Mouse (Mus musculus) stomach, postnatal 0 days (tissue): Measurements from ENCODE around the gene Ankfn1. TPM values are rescaled to one million over a fixed set of nuclear protein-coding genes. Genes with fewer than 3 reads are reported as not detected.

Source experiments
- ATAC-seq: fragments of 200-750 bp; cut with Nextera tagmentation; 2 replicates; pipeline ENCODE4 v1.8.0; 2017; ENCODE audit not compliant: low FRiP score, low TSS enrichment
- DNase-seq: peaks from one replicate; pipeline ENCODE4 v3.0.0-alpha.2; 2016; ENCODE audit warnings: low spot score
- H3K27ac ChIP-seq: fragments of 300-500 bp; sonication (generic); replicated peaks from 2 replicates; pipeline ENCODE4 v1.5.1; 2014; ENCODE audit warnings: mild to moderate bottlenecking, control low read depth
- H3K27me3 ChIP-seq: fragments of 300-500 bp; sonication (generic); 2 replicates; pipeline ENCODE4 v1.6.1; 2014; ENCODE audit warnings: low read length; ENCODE audit not compliant: control insufficient read depth, insufficient read depth
- H3K36me3 ChIP-seq: fragments of 300-500 bp; sonication (generic); 2 replicates; pipeline ENCODE4 v1.6.1; 2014; ENCODE audit warnings: low read length, mixed read lengths; ENCODE audit not compliant: control insufficient read depth, insufficient read depth
- H3K4me1 ChIP-seq: fragments of 300-500 bp; sonication (generic); replicated peaks from 2 replicates; pipeline ENCODE4 v1.6.1; 2014; ENCODE audit warnings: antibody characterized with exemption; ENCODE audit not compliant: control insufficient read depth, insufficient read depth
- H3K4me2 ChIP-seq: fragments of 300-500 bp; sonication (generic); replicated peaks from 2 replicates; pipeline ENCODE4 v1.6.1; 2014; ENCODE audit warnings: low read depth, mild to moderate bottlenecking, control low read depth, moderate library complexity
- H3K4me3 ChIP-seq: fragments of 300-500 bp; sonication (generic); 2 replicates; pipeline ENCODE4 v1.5.1; 2014; ENCODE audit warnings: low read depth, low read length, control low read depth
- H3K9ac ChIP-seq: fragments of 300-500 bp; sonication (generic); 2 replicates; pipeline ENCODE4 v1.6.1; 2014; ENCODE audit warnings: mild to moderate bottlenecking, low read length, control low read depth, mixed read lengths
- H3K9me3 ChIP-seq: fragments of 300-500 bp; sonication (generic); 2 replicates; pipeline ENCODE4 v1.6.1; 2016; ENCODE audit warnings: low read length; ENCODE audit not compliant: control insufficient read depth
- CTCF ChIP-seq: IDR thresholded peaks from 2 replicates; pipeline ENCODE4 v1.5.1; 2016; ENCODE audit warnings: antibody characterized with exemption, low read depth, mild to moderate bottlenecking, moderate library complexity
- EP300 ChIP-seq: optimal IDR thresholded peaks from 2 replicates; pipeline ENCODE3; 2016; ENCODE audit warnings: antibody characterized with exemption
- WGBS: fragments of 180-500 bp; shearing (Covaris S2); extraction: QIAGEN DNeasy Blood & Tissue Kit; methylation state at CpG from one replicate; pipeline ENCODE4 v1.1.7; 2014; 5-methylcytosine and 5-hydroxymethylcytosine counted together
- polyA plus RNA-seq: library from polyadenylated mRNA; unstranded; fragments of >200 nt; fragmentation: Nextera tagmentation; extraction: Ambion mirVana; gene quantifications from 2 replicates; pipeline ENCODE4 v1.2.1, GENCODE M21; 2015

The Ankfn1 gene
- polyA plus RNA-seq, 1 experiment from 2014 or later: 0.10 TPM

DNA sequence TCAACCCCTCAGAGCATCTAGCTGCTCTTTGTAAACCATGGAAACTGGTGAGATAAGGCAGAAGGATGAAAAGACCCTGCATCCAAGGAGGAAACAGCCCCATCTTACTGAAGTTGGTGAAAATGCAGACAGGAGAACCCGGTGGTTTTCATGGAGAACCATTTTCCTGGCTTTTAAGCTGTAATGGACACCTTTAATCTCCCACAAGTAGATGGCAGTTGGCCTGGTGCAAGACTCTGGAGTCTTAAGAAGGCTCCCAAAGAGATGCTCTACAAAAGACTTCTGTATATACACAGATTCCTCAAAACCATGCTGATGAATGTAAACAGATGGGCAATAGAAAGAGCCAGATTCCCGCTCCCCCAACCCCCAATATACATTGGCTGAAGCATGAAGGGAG is 276.5 kb downstream of the Ankfn1 start:
- no peak overlapping the region for H3K27ac ChIP-seq
- H3K9ac ChIP-seq: no peak overlapping the region
- no peaks in the 10 kb centered on the region for H3K36me3 ChIP-seq
- H3K9me3 ChIP-seq: no peaks in the 10 kb centered on the region
- no peak overlapping the region for H3K4me2 ChIP-seq
- no peaks in the 10 kb centered on the region for H3K27me3 ChIP-seq
- no peaks in the 10 kb centered on the region for H3K4me1 ChIP-seq
- TF ChIP-seq EP300 (no peak), CTCF (no peak)
- DNase-seq: no peak
- no peak overlapping the region for H3K4me3 ChIP-seq
- no peak for ATAC-seq
- 69% methylated on average over 2 of the region's 2 CpGs for WGBS

DNA sequence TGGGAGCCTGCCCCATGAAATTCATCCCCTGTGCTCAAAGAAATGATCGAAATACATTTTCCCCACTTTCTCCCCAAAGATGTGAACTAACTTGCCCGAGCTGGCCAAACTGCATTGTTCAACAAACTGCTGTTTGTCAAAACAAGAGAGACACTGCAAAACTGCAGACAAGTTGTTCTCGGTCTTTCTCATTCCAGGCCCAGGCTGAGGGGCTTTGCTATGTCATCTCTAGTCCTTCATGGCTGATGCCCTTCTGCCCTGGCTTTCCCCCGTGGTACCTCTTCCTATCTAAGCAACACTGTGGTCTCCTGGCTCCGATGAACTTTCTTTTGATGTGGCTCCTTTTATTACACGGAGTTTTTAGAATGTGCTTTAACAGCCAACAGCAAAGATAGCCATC is 296.4 kb downstream of the Ankfn1 start:
- no peak overlapping the region for H3K4me2 ChIP-seq
- H3K36me3 ChIP-seq: no peaks in the 10 kb centered on the region
- ATAC-seq (no peak), DNase-seq (no peak)
- H3K27ac ChIP-seq: no peak overlapping the region
- no peaks in the 10 kb centered on the region for H3K27me3 ChIP-seq
- H3K9me3 ChIP-seq: no peaks in the 10 kb centered on the region
- no peak overlapping the region for H3K4me3 ChIP-seq
- no peaks in the 10 kb centered on the region for H3K4me1 ChIP-seq
- TF ChIP-seq CTCF (no peak), EP300 (no peak)
- 52% methylated on average over 6 of the region's 6 CpGs for WGBS
- no peak overlapping the region for H3K9ac ChIP-seq

DNA sequence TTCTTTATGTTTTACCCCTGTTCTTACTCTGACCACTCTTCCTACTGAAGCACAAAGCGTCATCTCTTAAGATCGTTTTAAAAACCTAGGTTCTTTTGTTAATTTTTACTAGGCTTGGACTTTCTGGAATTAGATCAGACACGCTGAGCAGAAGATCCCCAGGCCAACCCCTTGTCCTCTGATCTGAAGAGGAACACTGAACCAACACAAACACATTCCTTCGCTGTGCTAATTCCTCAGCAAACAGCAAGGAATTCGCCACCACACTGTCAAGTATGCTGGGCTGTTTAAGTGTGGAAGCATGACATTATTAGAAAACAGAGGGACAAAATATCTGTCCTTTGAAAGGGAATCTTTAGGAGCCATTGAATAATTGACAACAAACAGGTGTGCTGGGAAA is 300.5 kb downstream of the Ankfn1 start:
- H3K9me3 ChIP-seq: no peaks in the 10 kb centered on the region
- TF ChIP-seq EP300: no peak
- no peak for TF ChIP-seq CTCF
- H3K27me3 ChIP-seq: no peaks in the 10 kb centered on the region
- WGBS: 40% methylated on average over 5 of the region's 5 CpGs
- no peak overlapping the region for H3K4me3 ChIP-seq
- H3K4me1 ChIP-seq: no peaks in the 10 kb centered on the region
- ATAC-seq (no peak), DNase-seq (no peak)
- no peak overlapping the region for H3K27ac ChIP-seq
- no peaks in the 10 kb centered on the region for H3K36me3 ChIP-seq
- no peak overlapping the region for H3K4me2 ChIP-seq
- H3K9ac ChIP-seq: no peak overlapping the region

DNA sequence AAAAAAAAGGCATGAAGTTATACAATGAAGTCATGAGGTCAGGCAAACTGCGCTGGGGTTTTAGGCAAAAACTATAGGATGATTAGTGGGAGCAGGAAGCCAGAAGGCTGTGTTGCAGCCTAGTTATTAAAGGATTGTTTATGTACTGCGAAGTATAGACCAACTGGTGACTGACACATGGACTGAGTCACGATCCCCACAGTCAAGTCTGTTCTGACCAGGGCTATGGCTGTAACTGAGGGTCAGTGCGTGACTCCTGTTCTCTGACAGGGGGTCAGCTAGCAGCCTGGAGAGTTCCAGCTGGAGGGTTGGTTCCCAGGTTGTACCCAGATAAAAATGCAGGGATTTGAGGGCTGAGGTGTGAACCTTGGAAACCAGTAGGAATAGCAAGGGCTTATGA is 301.4 kb downstream of the Ankfn1 start:
- ATAC-seq: no peak
- no peak for DNase-seq
- 65% methylated on average over 4 of the region's 4 CpGs for WGBS

DNA sequence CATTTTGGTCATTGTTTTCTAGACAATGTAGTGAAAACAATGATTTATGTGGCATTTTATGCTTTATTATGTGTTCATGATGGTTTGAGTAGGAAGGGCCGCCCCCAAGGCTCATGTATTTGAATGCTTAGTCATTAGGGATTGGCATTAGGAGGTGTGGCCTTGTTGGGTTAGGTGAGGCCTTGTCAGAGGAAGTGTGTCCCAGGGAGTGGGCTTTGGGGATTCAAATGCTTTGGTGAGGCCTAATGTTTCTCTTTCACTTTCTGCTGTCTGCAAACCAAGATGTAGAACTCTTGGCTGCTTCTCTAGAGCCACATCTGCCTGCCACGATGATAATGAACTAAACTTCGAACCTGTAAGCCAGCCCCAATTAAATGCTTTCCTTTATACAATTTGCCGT is 304.6 kb downstream of the Ankfn1 start:
- DNase-seq (no peak), ATAC-seq (no peak)
- Histone ChIP-seq H3K9me3 (no peaks in the 10 kb centered on the region), H3K4me1 (no peaks in the 10 kb centered on the region), H3K27me3 (no peaks in the 10 kb centered on the region), H3K27ac (no peak overlapping the region), H3K4me2 (no peak overlapping the region), H3K9ac (no peak overlapping the region), H3K36me3 (no peaks in the 10 kb centered on the region), H3K4me3 (no peak overlapping the region)
- TF ChIP-seq EP300 (no peak), CTCF (no peak)
- 86% methylated on average over 4 of the region's 4 CpGs for WGBS

More for the DNA sequence above, 301.4 kb downstream of the Ankfn1 start:
- Histone ChIP-seq H3K9ac (no peak overlapping the region), H3K27me3 (no peaks in the 10 kb centered on the region), H3K27ac (no peak overlapping the region), H3K4me1 (no peaks in the 10 kb centered on the region), H3K4me3 (no peak overlapping the region), H3K4me2 (no peak overlapping the region), H3K9me3 (no peaks in the 10 kb centered on the region), H3K36me3 (no peaks in the 10 kb centered on the region)
- TF ChIP-seq EP300: no peak
- TF ChIP-seq CTCF: no peak

DNA sequence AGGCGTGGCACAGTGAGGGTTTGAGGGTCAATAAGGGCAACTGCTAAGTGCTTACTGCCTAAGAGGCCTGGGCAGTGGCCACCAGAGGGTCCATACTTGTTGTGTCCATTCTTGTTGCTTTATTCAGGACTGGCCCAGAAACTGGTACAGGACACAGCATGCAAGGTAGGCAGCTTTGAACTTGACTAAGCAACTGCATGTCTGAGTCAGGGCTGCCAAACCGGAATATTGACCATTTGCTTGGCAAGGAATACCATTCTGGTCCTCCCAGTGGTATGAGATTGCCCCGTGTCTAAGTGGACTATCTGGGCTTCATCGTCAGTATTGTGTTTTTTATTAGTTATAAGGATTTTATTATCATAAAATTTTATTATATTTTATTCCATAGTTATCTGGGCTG is 312.1 kb downstream of the Ankfn1 start:
- H3K27ac ChIP-seq: no peak overlapping the region
- no peak overlapping the region for H3K4me2 ChIP-seq
- H3K9me3 ChIP-seq: no peaks in the 10 kb centered on the region
- DNase-seq (no peak), ATAC-seq (no peak)
- no peak overlapping the region for H3K4me3 ChIP-seq
- H3K36me3 ChIP-seq: no peaks in the 10 kb centered on the region
- H3K27me3 ChIP-seq: no peaks in the 10 kb centered on the region
- 75% methylated on average over 4 of the region's 4 CpGs for WGBS
- TF ChIP-seq CTCF (no peak), EP300 (no peak)
- H3K9ac ChIP-seq: no peak overlapping the region
- no peaks in the 10 kb centered on the region for H3K4me1 ChIP-seq
